Mouse (Mus musculus) stomach, postnatal 0 days (tissue): Measurements from ENCODE around the gene Gramd1b. TPM values are rescaled to one million over a fixed set of nuclear protein-coding genes. Genes with fewer than 3 reads are reported as not detected.

Source experiments
- ATAC-seq: fragments of 200-750 bp; cut with Nextera tagmentation; 2 replicates; pipeline ENCODE4 v1.8.0; 2017; ENCODE audit not compliant: low FRiP score, low TSS enrichment
- DNase-seq: peaks from one replicate; pipeline ENCODE4 v3.0.0-alpha.2; 2016; ENCODE audit warnings: low spot score
- H3K27ac ChIP-seq: fragments of 300-500 bp; sonication (generic); replicated peaks from 2 replicates; pipeline ENCODE4 v1.5.1; 2014; ENCODE audit warnings: mild to moderate bottlenecking, control low read depth
- H3K27me3 ChIP-seq: fragments of 300-500 bp; sonication (generic); 2 replicates; pipeline ENCODE4 v1.6.1; 2014; ENCODE audit warnings: low read length; ENCODE audit not compliant: control insufficient read depth, insufficient read depth
- H3K36me3 ChIP-seq: fragments of 300-500 bp; sonication (generic); 2 replicates; pipeline ENCODE4 v1.6.1; 2014; ENCODE audit warnings: low read length, mixed read lengths; ENCODE audit not compliant: control insufficient read depth, insufficient read depth
- H3K4me1 ChIP-seq: fragments of 300-500 bp; sonication (generic); replicated peaks from 2 replicates; pipeline ENCODE4 v1.6.1; 2014; ENCODE audit warnings: antibody characterized with exemption; ENCODE audit not compliant: control insufficient read depth, insufficient read depth
- H3K4me2 ChIP-seq: fragments of 300-500 bp; sonication (generic); replicated peaks from 2 replicates; pipeline ENCODE4 v1.6.1; 2014; ENCODE audit warnings: low read depth, mild to moderate bottlenecking, control low read depth, moderate library complexity
- H3K4me3 ChIP-seq: fragments of 300-500 bp; sonication (generic); 2 replicates; pipeline ENCODE4 v1.5.1; 2014; ENCODE audit warnings: low read depth, low read length, control low read depth
- H3K9ac ChIP-seq: fragments of 300-500 bp; sonication (generic); 2 replicates; pipeline ENCODE4 v1.6.1; 2014; ENCODE audit warnings: mild to moderate bottlenecking, low read length, control low read depth, mixed read lengths
- H3K9me3 ChIP-seq: fragments of 300-500 bp; sonication (generic); 2 replicates; pipeline ENCODE4 v1.6.1; 2016; ENCODE audit warnings: low read length; ENCODE audit not compliant: control insufficient read depth
- CTCF ChIP-seq: IDR thresholded peaks from 2 replicates; pipeline ENCODE4 v1.5.1; 2016; ENCODE audit warnings: antibody characterized with exemption, low read depth, mild to moderate bottlenecking, moderate library complexity
- EP300 ChIP-seq: optimal IDR thresholded peaks from 2 replicates; pipeline ENCODE3; 2016; ENCODE audit warnings: antibody characterized with exemption
- WGBS: fragments of 180-500 bp; shearing (Covaris S2); extraction: QIAGEN DNeasy Blood & Tissue Kit; methylation state at CpG from one replicate; pipeline ENCODE4 v1.1.7; 2014; 5-methylcytosine and 5-hydroxymethylcytosine counted together
- polyA plus RNA-seq: library from polyadenylated mRNA; unstranded; fragments of >200 nt; fragmentation: Nextera tagmentation; extraction: Ambion mirVana; gene quantifications from 2 replicates; pipeline ENCODE4 v1.2.1, GENCODE M21; 2015

The Gramd1b gene
- polyA plus RNA-seq, 1 experiment from 2014 or later, result 1.8 TPM

DNA sequence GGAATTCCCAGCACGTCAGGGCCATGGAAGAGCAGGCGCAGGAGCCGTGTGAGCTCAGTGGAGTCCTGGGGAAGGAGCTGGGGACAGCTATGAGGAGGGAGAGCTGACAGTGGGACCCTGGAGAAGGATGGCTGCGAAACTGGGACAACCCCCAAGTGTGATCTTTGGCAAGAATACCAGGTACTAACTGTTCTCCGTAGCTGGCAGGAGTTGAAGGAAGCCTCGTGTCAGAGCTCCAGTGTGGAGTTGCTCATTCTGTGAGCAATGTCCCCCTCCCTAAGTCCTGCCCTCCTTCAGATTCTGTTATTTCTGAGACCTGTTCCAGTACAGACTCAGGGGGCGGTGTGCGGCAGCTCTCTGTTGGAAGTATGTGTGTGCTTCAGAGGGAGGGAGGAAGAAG is 36.9 kb upstream of the Gramd1b start:
- Histone ChIP-seq H3K4me1 (no peaks in the 10 kb centered on the region), H3K9me3 (no peaks in the 10 kb centered on the region), H3K36me3 (no peaks in the 10 kb centered on the region), H3K9ac (no peak overlapping the region), H3K4me2 (no peak overlapping the region), H3K4me3 (no peak overlapping the region), H3K27ac (no peak overlapping the region), H3K27me3 (no peaks in the 10 kb centered on the region)
- no peak for DNase-seq
- WGBS, result 55% methylated on average over 8 of the region's 8 CpGs
- TF ChIP-seq EP300 (no peak), CTCF (peak; percentile 16; the same call in 1 of the 2 replicates)
- no peak for ATAC-seq

DNA sequence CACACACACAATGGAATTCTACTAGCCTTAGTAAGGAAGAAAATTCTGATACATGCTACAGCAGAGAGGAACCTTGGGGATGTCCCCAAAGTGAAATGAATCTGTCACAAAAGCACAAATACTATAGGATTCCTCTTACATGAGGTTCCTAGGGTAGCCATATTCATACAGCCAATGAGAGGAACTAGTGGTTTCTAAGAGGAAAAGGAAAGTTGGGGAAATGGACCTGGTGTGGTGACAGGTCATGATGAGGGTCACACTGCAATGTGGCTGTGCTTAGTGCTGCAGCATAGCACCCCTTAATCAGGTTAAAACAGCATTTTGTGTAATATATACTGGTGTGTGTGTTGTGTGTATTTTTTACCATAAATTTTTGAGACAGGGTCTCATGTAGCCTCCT is 32.6 kb upstream of the Gramd1b start:
- Histone ChIP-seq H3K36me3 (no peaks in the 10 kb centered on the region), H3K9me3 (no peaks in the 10 kb centered on the region), H3K4me1 (no peaks in the 10 kb centered on the region), H3K9ac (no peak overlapping the region), H3K27me3 (no peaks in the 10 kb centered on the region), H3K27ac (no peak overlapping the region), H3K4me3 (no peak overlapping the region), H3K4me2 (no peak overlapping the region)
- ATAC-seq (no peak), DNase-seq (no peak)
- TF ChIP-seq EP300 (no peak), CTCF (no peak)

DNA sequence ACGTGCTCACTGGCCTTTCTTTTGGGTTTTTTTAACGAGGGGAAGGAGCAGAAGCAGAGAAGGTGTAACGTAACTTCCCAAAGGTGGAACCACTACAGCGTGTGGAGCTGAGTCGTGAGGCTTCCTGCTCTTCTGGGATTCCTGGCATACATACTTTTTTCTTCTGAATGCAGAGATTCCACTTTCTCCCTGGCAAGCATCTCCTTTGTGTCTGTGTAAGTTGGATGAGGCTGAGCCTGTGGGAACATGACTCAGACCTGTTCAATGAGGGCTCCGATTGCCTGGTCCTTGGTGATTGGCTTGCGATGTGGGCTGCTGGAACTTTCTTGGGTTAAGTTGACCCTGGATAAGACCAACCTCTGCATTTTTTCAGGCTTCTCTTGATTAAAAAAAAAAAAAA is 28.5 kb upstream of the Gramd1b start:
- no peak overlapping the region for H3K27ac ChIP-seq
- ATAC-seq (no peak), DNase-seq (no peak)
- 71% methylated on average over 7 of the region's 7 CpGs for WGBS
- H3K4me1 ChIP-seq, result no peaks in the 10 kb centered on the region
- H3K36me3 ChIP-seq, result no peaks in the 10 kb centered on the region
- TF ChIP-seq CTCF (no peak), EP300 (no peak)
- H3K4me2 ChIP-seq, result no peak overlapping the region
- no peaks in the 10 kb centered on the region for H3K9me3 ChIP-seq
- no peak overlapping the region for H3K4me3 ChIP-seq
- H3K9ac ChIP-seq, result no peak overlapping the region
- no peaks in the 10 kb centered on the region for H3K27me3 ChIP-seq

- no peak overlapping the region for H3K27ac ChIP-seq
- H3K27me3 ChIP-seq, result no peaks in the 10 kb centered on the region
- no peak overlapping the region for H3K9ac ChIP-seq
- DNase-seq (no peak), ATAC-seq (no peak)
- no peak for TF ChIP-seq EP300
- no peak for TF ChIP-seq CTCF
- no peak overlapping the region for H3K4me2 ChIP-seq
- 84% methylated on average over 5 of the region's 5 CpGs for WGBS
- H3K4me1 ChIP-seq, result no peaks in the 10 kb centered on the region
- no peak overlapping the region for H3K4me3 ChIP-seq
- H3K9me3 ChIP-seq, result no peaks in the 10 kb centered on the region
- no peaks in the 10 kb centered on the region for H3K36me3 ChIP-seq
These were observed 26.6 kb upstream of the Gramd1b start for GRCm38 (mm10) chr9:40557796-40558195.

DNA sequence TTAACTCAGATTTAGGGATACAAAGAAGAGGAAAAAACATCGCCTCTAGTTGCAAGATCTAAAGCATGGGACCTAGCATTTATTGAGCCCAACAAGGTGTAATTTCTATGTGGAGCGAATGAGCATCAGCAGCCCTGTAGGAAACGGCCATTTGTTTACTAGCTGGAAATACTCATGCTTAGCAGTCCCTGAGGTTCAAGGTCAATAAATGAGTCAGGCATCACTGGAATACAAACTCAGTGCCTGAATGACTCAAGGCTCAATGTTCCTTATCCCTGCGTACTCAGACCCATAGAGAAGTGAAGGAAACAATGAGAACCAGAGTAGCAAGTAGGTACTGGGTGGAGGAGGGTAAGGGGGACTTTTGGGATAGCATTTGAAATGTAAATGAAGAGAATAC is 25.2 kb upstream of the Gramd1b start:
- no peak for TF ChIP-seq EP300
- TF ChIP-seq CTCF, result no peak
- no peaks in the 10 kb centered on the region for H3K36me3 ChIP-seq
- no peaks in the 10 kb centered on the region for H3K9me3 ChIP-seq
- H3K27me3 ChIP-seq, result no peaks in the 10 kb centered on the region
- DNase-seq (no peak), ATAC-seq (no peak)
- H3K4me2 ChIP-seq, result no peak overlapping the region
- H3K4me1 ChIP-seq, result no peaks in the 10 kb centered on the region
- no peak overlapping the region for H3K27ac ChIP-seq
- no peak overlapping the region for H3K9ac ChIP-seq
- H3K4me3 ChIP-seq, result no peak overlapping the region
- 61% methylated on average over 4 of the region's 4 CpGs for WGBS

- ATAC-seq (no peak), DNase-seq (no peak)
- no peak overlapping the region for H3K27ac ChIP-seq
- no peak overlapping the region for H3K9ac ChIP-seq
- H3K4me3 ChIP-seq, result no peak overlapping the region
- H3K36me3 ChIP-seq, result no peaks in the 10 kb centered on the region
- no peaks in the 10 kb centered on the region for H3K9me3 ChIP-seq
- TF ChIP-seq CTCF, result no peak
- TF ChIP-seq EP300, result no peak
- no peaks in the 10 kb centered on the region for H3K27me3 ChIP-seq
- H3K4me2 ChIP-seq, result no peak overlapping the region
- WGBS, result 57% methylated on average over 5 of the region's 5 CpGs
- H3K4me1 ChIP-seq, result no peaks in the 10 kb centered on the region
These were observed 24.1 kb upstream of the Gramd1b start for GRCm38 (mm10) chr9:40555243-40555642.
